Mouse (Mus musculus) intestine, embryonic 14.5 days (tissue): Measurements from ENCODE around the gene Oprm1. TPM values are rescaled to one million over a fixed set of nuclear protein-coding genes. Genes with fewer than 3 reads are reported as not detected.

ENCODE experiments used
- ATAC-seq: fragments of 200-750 bp; cut with Nextera tagmentation; replicated peaks from 2 replicates; pipeline ENCODE4 v1.8.0; 2017; ENCODE audit warnings: low read depth, moderate number of reproducible peaks, moderate TSS enrichment, moderate library complexity; ENCODE audit not compliant: low FRiP score, low TSS enrichment
- DNase-seq: peaks from one replicate; pipeline ENCODE4 v3.0.0-alpha.2; 2018; ENCODE audit warnings: low spot score
- H3K27ac ChIP-seq: fragments of 300-500 bp; sonication (generic); 2 replicates; pipeline ENCODE4 v1.5.1; 2014; ENCODE audit warnings: low read depth, mild to moderate bottlenecking, control low read depth
- H3K27me3 ChIP-seq: fragments of 300-500 bp; sonication (generic); replicated peaks from 2 replicates; pipeline ENCODE4 v1.6.1; 2014; ENCODE audit warnings: low read length, control low read depth; ENCODE audit not compliant: control insufficient read depth, insufficient read depth
- H3K36me3 ChIP-seq: fragments of 300-500 bp; sonication (generic); 2 replicates; pipeline ENCODE4 v1.6.1; 2014; ENCODE audit warnings: low read length, control low read depth; ENCODE audit not compliant: control insufficient read depth, insufficient read depth
- H3K4me1 ChIP-seq: fragments of 300-500 bp; sonication (generic); replicated peaks from 2 replicates; pipeline ENCODE4 v1.6.1; 2014; ENCODE audit warnings: low read length, control low read depth, mixed read lengths; ENCODE audit not compliant: control insufficient read depth, insufficient read depth
- H3K4me2 ChIP-seq: fragments of 300-500 bp; sonication (generic); 2 replicates; pipeline ENCODE4 v1.6.1; 2014; ENCODE audit warnings: low read length
- H3K4me3 ChIP-seq: fragments of 300-500 bp; sonication (generic); 2 replicates; pipeline ENCODE4 v1.5.1; 2014; ENCODE audit warnings: low read depth, low read length, control low read depth, mixed read lengths
- H3K9ac ChIP-seq: fragments of 300-500 bp; sonication (generic); 2 replicates; pipeline ENCODE4 v1.6.1; 2014; ENCODE audit warnings: mild to moderate bottlenecking, low read length
- H3K9me3 ChIP-seq: fragments of 300-500 bp; sonication (generic); 2 replicates; pipeline ENCODE4 v1.6.1; 2016; ENCODE audit warnings: low read length, control low read depth; ENCODE audit not compliant: control insufficient read depth
- WGBS: fragments of 180-500 bp; shearing (Covaris S2); extraction: QIAGEN DNeasy Blood & Tissue Kit; methylation state at CpG from one replicate; pipeline ENCODE4 v1.1.7; 2014; 5-methylcytosine and 5-hydroxymethylcytosine counted together
- polyA plus RNA-seq: library from polyadenylated mRNA; unstranded; fragments of >200 nt; fragmentation: Nextera tagmentation; extraction: Ambion mirVana; gene quantifications from 2 replicates; pipeline ENCODE4 v1.2.1, GENCODE M21; 2014

Gene Oprm1
- polyA plus RNA-seq, 1 experiment from 2014 or later: 0.51 TPM

GRCm38 (mm10) chr10:6901819-6902393 lies 143.6 kb downstream of the Oprm1 start:
- WGBS: 86% methylated on average over 3 of the region's 3 CpGs

GRCm38 (mm10) chr10:6909763-6910162 lies 151.5 kb downstream of the Oprm1 start:
- ATAC-seq (no peak), DNase-seq (no peak)
- WGBS: 74% methylated on average over 2 of the region's 2 CpGs

More at GRCm38 (mm10) chr10:6901819-6902393, 143.6 kb downstream of the Oprm1 start:
- DNase-seq (no peak), ATAC-seq (no peak)
- no peaks in the 10 kb centered on the region for H3K4me1 ChIP-seq
- H3K36me3 ChIP-seq: no peaks in the 10 kb centered on the region
- no peaks in the 10 kb centered on the region for H3K9me3 ChIP-seq
- H3K4me2 ChIP-seq: no peak overlapping the region
- H3K27ac ChIP-seq: no peak overlapping the region
- no peak overlapping the region for H3K4me3 ChIP-seq
- no peaks in the 10 kb centered on the region for H3K27me3 ChIP-seq
- H3K9ac ChIP-seq: no peak overlapping the region

GRCm38 (mm10) chr10:6915991-6916390 lies 157.7 kb downstream of the Oprm1 start:
- Histone ChIP-seq H3K27ac (peak overlapping the region; percentile 33; the same call in 1 of the 2 replicates), H3K9ac (no peak overlapping the region), H3K9me3 (no peaks in the 10 kb centered on the region), H3K27me3 (no peaks in the 10 kb centered on the region), H3K4me3 (no peak overlapping the region), H3K4me2 (no peak overlapping the region), H3K4me1 (no peaks in the 10 kb centered on the region), H3K36me3 (no peaks in the 10 kb centered on the region)
- 84% methylated on average over 1 of the region's 1 CpGs for WGBS
- ATAC-seq (no peak), DNase-seq (no peak)

More at GRCm38 (mm10) chr10:6909763-6910162, 151.5 kb downstream of the Oprm1 start:
- Histone ChIP-seq H3K4me3 (no peak overlapping the region), H3K9me3 (no peaks in the 10 kb centered on the region), H3K27ac (no peak overlapping the region), H3K36me3 (no peaks in the 10 kb centered on the region), H3K27me3 (no peaks in the 10 kb centered on the region), H3K4me1 (no peaks in the 10 kb centered on the region), H3K9ac (no peak overlapping the region), H3K4me2 (no peak overlapping the region)

DNA sequence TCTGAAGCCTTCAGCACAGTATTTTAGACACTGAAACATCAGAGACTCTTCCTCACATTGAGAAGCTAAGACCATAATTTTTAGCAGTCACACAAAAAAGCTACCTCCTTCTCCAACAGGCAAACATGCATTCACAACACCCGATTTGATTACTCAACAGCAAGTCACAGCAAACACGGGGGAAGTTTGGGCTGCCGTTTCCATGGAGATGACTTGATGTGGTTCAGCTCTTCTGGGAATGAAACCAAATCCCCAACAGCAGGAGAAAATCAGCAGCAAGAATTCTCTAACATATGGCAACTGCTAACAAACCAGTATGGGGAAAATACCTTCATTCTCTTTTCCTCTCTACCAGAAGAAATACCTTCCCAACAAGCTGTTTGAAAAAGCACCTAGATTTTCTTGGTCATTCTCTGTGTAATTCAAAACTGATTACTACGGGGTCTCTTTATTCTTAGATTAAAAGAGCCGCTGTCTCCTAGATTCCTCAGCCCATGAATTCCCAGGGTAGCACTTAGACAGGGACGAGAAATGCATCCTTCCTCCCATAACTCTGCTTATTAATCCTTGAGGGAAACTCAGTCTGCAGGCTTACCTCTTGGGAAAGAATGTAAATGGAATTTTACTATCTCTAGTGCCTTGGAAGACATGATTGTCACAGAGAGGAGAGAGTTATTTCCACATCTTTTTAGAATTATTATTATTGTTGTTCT lies 158.4 kb downstream of the Oprm1 start:
- Histone ChIP-seq H3K9me3 (no peaks in the 10 kb centered on the region), H3K27ac (peak overlapping the region; percentile 33; the same call in 1 of the 2 replicates), H3K4me2 (peak overlapping the region; percentile 3; the same call in 1 of the 2 replicates), H3K9ac (no peak overlapping the region), H3K36me3 (no peaks in the 10 kb centered on the region), H3K4me3 (no peak overlapping the region), H3K4me1 (no peaks in the 10 kb centered on the region), H3K27me3 (no peaks in the 10 kb centered on the region)
- ATAC-seq: no peak
- DNase-seq: no peak
- 33% methylated on average over 6 of the region's 6 CpGs for WGBS

- 78% methylated on average over 2 of the region's 2 CpGs for WGBS
- H3K9me3 ChIP-seq: no peaks in the 10 kb centered on the region
- no peak overlapping the region for H3K27ac ChIP-seq
- H3K4me1 ChIP-seq: no peaks in the 10 kb centered on the region
- no peak overlapping the region for H3K4me3 ChIP-seq
- H3K4me2 ChIP-seq: no peak overlapping the region
- no peak for ATAC-seq
- no peaks in the 10 kb centered on the region for H3K27me3 ChIP-seq
- H3K9ac ChIP-seq: no peak overlapping the region
- no peaks in the 10 kb centered on the region for H3K36me3 ChIP-seq
- no peak for DNase-seq
These were observed 168.4 kb downstream of the Oprm1 start for GRCm38 (mm10) chr10:6926724-6927123.

DNA sequence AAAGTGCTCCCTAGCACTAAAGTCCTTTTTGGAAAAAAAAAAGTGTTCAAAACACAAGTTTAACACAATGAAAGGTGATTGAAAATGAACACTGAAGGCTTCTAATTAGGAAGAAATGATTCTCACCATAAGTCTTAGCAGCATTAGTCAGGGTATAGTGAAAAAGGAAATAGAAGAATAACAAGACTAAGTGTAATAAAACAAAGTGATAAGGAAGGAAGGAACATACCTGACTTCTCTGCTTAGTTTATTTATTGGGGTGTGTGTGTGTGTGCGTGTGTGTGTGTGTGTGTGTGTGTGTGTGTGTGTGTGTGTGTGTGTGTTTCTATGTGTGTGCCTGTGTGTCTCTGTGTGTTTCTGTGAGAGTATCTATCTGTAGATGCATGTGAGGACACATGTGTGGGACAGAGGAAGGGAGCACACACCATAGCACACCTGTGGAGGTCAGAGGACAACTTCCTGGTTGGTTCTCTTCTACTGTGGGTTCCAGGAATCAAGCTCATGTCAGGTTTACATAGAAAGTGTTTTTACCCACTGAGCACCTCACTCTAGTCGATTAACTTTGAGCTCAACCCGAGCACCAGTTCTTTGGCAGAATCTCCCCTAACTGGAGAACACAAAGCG lies 169.4 kb downstream of the Oprm1 start:
- no peak overlapping the region for H3K4me2 ChIP-seq
- H3K36me3 ChIP-seq: no peaks in the 10 kb centered on the region
- H3K4me1 ChIP-seq: no peaks in the 10 kb centered on the region
- no peaks in the 10 kb centered on the region for H3K27me3 ChIP-seq
- no peaks in the 10 kb centered on the region for H3K9me3 ChIP-seq
- ATAC-seq (no peak), DNase-seq (no peak)
- 79% methylated on average over 4 of the region's 4 CpGs for WGBS
- no peak overlapping the region for H3K9ac ChIP-seq
- no peak overlapping the region for H3K4me3 ChIP-seq
- H3K27ac ChIP-seq: no peak overlapping the region

DNA sequence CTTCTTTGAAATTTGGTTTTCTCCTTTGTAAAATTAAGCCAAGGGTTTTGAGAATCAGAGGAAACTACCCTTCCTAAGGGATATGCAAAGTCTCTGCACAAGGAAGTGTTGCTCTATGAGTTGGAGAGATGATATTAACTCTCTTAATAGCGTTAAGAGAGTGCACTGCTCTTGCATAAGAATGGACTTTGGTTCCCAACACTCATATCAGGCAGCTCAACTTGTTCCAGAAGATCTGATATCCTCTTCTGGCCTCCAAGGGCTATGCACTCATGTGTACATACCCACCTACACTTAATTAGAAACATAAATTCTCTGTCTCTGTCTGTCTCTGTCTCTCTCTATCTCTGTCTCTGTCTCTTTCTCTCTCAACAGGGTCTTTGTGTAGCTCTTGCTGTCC lies 170.6 kb downstream of the Oprm1 start:
- Histone ChIP-seq H3K9me3 (no peaks in the 10 kb centered on the region), H3K27me3 (no peaks in the 10 kb centered on the region), H3K4me1 (no peaks in the 10 kb centered on the region), H3K27ac (no peak overlapping the region), H3K36me3 (no peaks in the 10 kb centered on the region), H3K4me2 (no peak overlapping the region), H3K9ac (no peak overlapping the region), H3K4me3 (no peak overlapping the region)
- no peak for ATAC-seq
- DNase-seq: no peak
- WGBS: 62% methylated on average over 1 of the region's 1 CpGs

DNA sequence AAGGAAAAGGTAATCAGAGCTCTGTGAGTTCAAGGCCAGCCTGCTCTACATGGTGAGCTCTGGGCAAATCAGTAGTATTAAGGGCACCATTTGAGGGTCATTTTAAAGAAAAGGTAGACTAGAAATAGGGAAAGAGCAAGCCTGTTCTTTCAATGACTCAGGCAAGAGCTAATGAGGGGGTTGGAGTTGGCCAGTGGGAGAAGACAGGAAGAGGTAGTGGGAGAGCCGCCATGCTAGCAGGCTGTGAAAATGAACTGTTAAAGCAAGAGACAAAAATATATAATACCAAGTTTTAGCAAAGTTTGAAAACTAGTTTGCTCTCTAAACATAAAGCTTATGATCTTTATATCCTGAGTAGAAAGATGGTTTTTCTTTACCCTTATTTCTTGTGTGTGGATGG lies 172.1 kb downstream of the Oprm1 start:
- no peaks in the 10 kb centered on the region for H3K9me3 ChIP-seq
- ATAC-seq (no peak), DNase-seq (no peak)
- no peak overlapping the region for H3K9ac ChIP-seq
- H3K4me3 ChIP-seq: no peak overlapping the region
- H3K4me2 ChIP-seq: no peak overlapping the region
- H3K4me1 ChIP-seq: no peaks in the 10 kb centered on the region
- H3K27me3 ChIP-seq: no peaks in the 10 kb centered on the region
- H3K36me3 ChIP-seq: no peaks in the 10 kb centered on the region
- no peak overlapping the region for H3K27ac ChIP-seq
- WGBS: 95% methylated on average over 1 of the region's 1 CpGs
